Mouse (Mus musculus) midbrain, embryonic 11.5 days (tissue): ENCODE measurements around the gene Vegfa. TPM values are rescaled to one million over a fixed set of nuclear protein-coding genes. Genes with fewer than 3 reads are reported as not detected.

Source experiments
- ATAC-seq: fragments of 200-750 bp; cut with Nextera tagmentation; 2 replicates; pipeline ENCODE4 v1.8.0; 2017; ENCODE audit warnings: moderate TSS enrichment, moderate library complexity; ENCODE audit not compliant: low FRiP score
- DNase-seq: peaks from one replicate; pipeline ENCODE4 v3.0.0; 2015; ENCODE audit warnings: low spot score; ENCODE audit errors: missing footprints
- H3K27ac ChIP-seq: fragments of 300-500 bp; sonication (generic); 2 replicates; pipeline ENCODE4 v1.5.1; 2014; ENCODE audit warnings: low read depth, low read length
- H3K27me3 ChIP-seq: fragments of 300-500 bp; sonication (generic); 2 replicates; pipeline ENCODE4 v1.6.1; 2014; ENCODE audit warnings: mild to moderate bottlenecking, low read length, moderate library complexity, mixed read lengths; ENCODE audit not compliant: control insufficient read depth, insufficient read depth
- H3K36me3 ChIP-seq: fragments of 300-500 bp; sonication (generic); 2 replicates; pipeline ENCODE4 v1.6.1; 2014; ENCODE audit warnings: mild to moderate bottlenecking, low read length, moderate library complexity, mixed read lengths; ENCODE audit not compliant: control insufficient read depth, insufficient read depth
- H3K4me1 ChIP-seq: fragments of 300-500 bp; sonication (generic); 2 replicates; pipeline ENCODE4 v1.6.1; 2014; ENCODE audit warnings: low read length; ENCODE audit not compliant: control insufficient read depth, insufficient read depth
- H3K4me2 ChIP-seq: fragments of 300-500 bp; sonication (generic); 2 replicates; pipeline ENCODE4 v1.6.1; 2014; ENCODE audit warnings: mild to moderate bottlenecking, moderate library complexity
- H3K4me3 ChIP-seq: fragments of 300-500 bp; sonication (generic); 2 replicates; pipeline ENCODE4 v1.5.1; 2014; ENCODE audit warnings: low read depth, low read length
- H3K9ac ChIP-seq: fragments of 300-500 bp; sonication (generic); 2 replicates; pipeline ENCODE4 v1.6.1; 2014; ENCODE audit warnings: low read length
- H3K9me3 ChIP-seq: fragments of 300-500 bp; sonication (generic); 2 replicates; pipeline ENCODE4 v1.6.1; 2016; ENCODE audit warnings: low read length; ENCODE audit not compliant: control insufficient read depth
- WGBS: fragments of 180-500 bp; shearing (Covaris S2); extraction: QIAGEN DNeasy Blood & Tissue Kit; methylation state at CpG from one replicate; pipeline ENCODE4 v1.1.7; 2014; 5-methylcytosine and 5-hydroxymethylcytosine counted together
- polyA plus RNA-seq: library from polyadenylated mRNA; unstranded; fragments of >200 nt; fragmentation: Nextera tagmentation; extraction: Ambion mirVana; gene quantifications from 2 replicates; pipeline ENCODE4 v1.2.1, GENCODE M21; 2014

Gene Vegfa
- 2.2 and 2.9 TPM in 2 replicates for polyA plus RNA-seq

GRCm38 (mm10) chr17:46032257-46032991 is at the start of gene Vegfa:
Vegfa (minus strand) TSS chr17:46032369.
- Histone ChIP-seq H3K27me3 (no peaks in the 10 kb centered on the region), H3K27ac (peak within 1 kb of the TSS; percentile 64), H3K9me3 (no peaks in the 10 kb centered on the region), H3K36me3 (no peaks in the 10 kb centered on the region), H3K4me2 (peak within 1 kb of the TSS; percentile 87), H3K9ac (peak within 1 kb of the TSS; percentile 94), H3K4me3 (peak within 1 kb of the TSS; percentile 89), H3K4me1 (peaks cover 29% of the 10 kb centered on the region)
- DNase-seq (peak; percentile 99), ATAC-seq (peak; percentile 84)
- whole genome bisulfite sequencing: under 1% methylated on average over 40 of the region's 40 CpGs

GRCm38 (mm10) chr17:46081657-46082056 is 49.5 kb upstream of the Vegfa start:
- Histone ChIP-seq H3K4me2 (no peak overlapping the region), H3K36me3 (no peaks in the 10 kb centered on the region), H3K27ac (no peak overlapping the region), H3K27me3 (no peaks in the 10 kb centered on the region), H3K9ac (no peak overlapping the region), H3K9me3 (no peaks in the 10 kb centered on the region; the same call in 1 of the 2 replicates), H3K4me3 (no peak overlapping the region), H3K4me1 (no peaks in the 10 kb centered on the region)
- DNase-seq (no peak), ATAC-seq (no peak)
- WGBS: 68% methylated on average over 7 of the region's 7 CpGs

- no peak overlapping the region for H3K27ac ChIP-seq
- no peaks in the 10 kb centered on the region for H3K36me3 ChIP-seq
- WGBS: 46% methylated on average over 5 of the region's 5 CpGs
- no peak overlapping the region for H3K4me3 ChIP-seq
- H3K9me3 ChIP-seq: no peaks in the 10 kb centered on the region; the same call in 1 of the 2 replicates
- H3K27me3 ChIP-seq: no peaks in the 10 kb centered on the region
- ATAC-seq (no peak), DNase-seq (no peak)
- no peaks in the 10 kb centered on the region for H3K4me1 ChIP-seq
- H3K9ac ChIP-seq: no peak overlapping the region
- H3K4me2 ChIP-seq: no peak overlapping the region
Measured at GRCm38 (mm10) chr17:46081042-46081441, 48.9 kb upstream of the Vegfa start.

- H3K4me3 ChIP-seq: no peak overlapping the region
- H3K9ac ChIP-seq: no peak overlapping the region
- H3K4me1 ChIP-seq: no peaks in the 10 kb centered on the region
- no peaks in the 10 kb centered on the region for H3K27me3 ChIP-seq
- no peak overlapping the region for H3K4me2 ChIP-seq
- no peak for DNase-seq
- H3K9me3 ChIP-seq: no peaks in the 10 kb centered on the region; the same call in 1 of the 2 replicates
- ATAC-seq: no peak
- no peaks in the 10 kb centered on the region for H3K36me3 ChIP-seq
- WGBS: 64% methylated on average over 7 of the region's 7 CpGs
- H3K27ac ChIP-seq: no peak overlapping the region
Measured at GRCm38 (mm10) chr17:46080388-46080787, 48.2 kb upstream of the Vegfa start.

GRCm38 (mm10) chr17:46079037-46079436 is 46.9 kb upstream of the Vegfa start:
- no peak for ATAC-seq
- no peak overlapping the region for H3K27ac ChIP-seq
- no peak overlapping the region for H3K4me3 ChIP-seq
- H3K36me3 ChIP-seq: no peaks in the 10 kb centered on the region
- H3K9ac ChIP-seq: no peak overlapping the region
- 69% methylated on average over 2 of the region's 2 CpGs for WGBS
- no peak overlapping the region for H3K4me2 ChIP-seq
- DNase-seq: no peak
- no peaks in the 10 kb centered on the region for H3K4me1 ChIP-seq
- no peaks in the 10 kb centered on the region; the same call in 1 of the 2 replicates for H3K9me3 ChIP-seq
- no peaks in the 10 kb centered on the region for H3K27me3 ChIP-seq

GRCm38 (mm10) chr17:46077921-46078534 is 45.9 kb upstream of the Vegfa start:
- no peak overlapping the region for H3K9ac ChIP-seq
- no peak overlapping the region for H3K4me2 ChIP-seq
- H3K36me3 ChIP-seq: no peaks in the 10 kb centered on the region
- H3K27ac ChIP-seq: no peak overlapping the region
- WGBS: 93% methylated on average over 12 of the region's 12 CpGs
- no peaks in the 10 kb centered on the region; the same call in 1 of the 2 replicates for H3K9me3 ChIP-seq
- no peaks in the 10 kb centered on the region for H3K4me1 ChIP-seq
- ATAC-seq (no peak), DNase-seq (no peak)
- H3K4me3 ChIP-seq: no peak overlapping the region
- H3K27me3 ChIP-seq: no peaks in the 10 kb centered on the region

- no peak for DNase-seq
- Histone ChIP-seq H3K4me2 (no peak overlapping the region), H3K27me3 (no peaks in the 10 kb centered on the region), H3K4me1 (no peaks in the 10 kb centered on the region), H3K9me3 (no peaks in the 10 kb centered on the region; the same call in 1 of the 2 replicates), H3K4me3 (no peak overlapping the region), H3K27ac (no peak overlapping the region), H3K36me3 (no peaks in the 10 kb centered on the region), H3K9ac (no peak overlapping the region)
- no peak for ATAC-seq
- WGBS: 80% methylated on average over 1 of the region's 1 CpGs
Measured at GRCm38 (mm10) chr17:46076260-46076551, 44.0 kb upstream of the Vegfa start.

GRCm38 (mm10) chr17:46075551-46076259 is 43.5 kb upstream of the Vegfa start:
- Histone ChIP-seq H3K9ac (no peak overlapping the region), H3K27me3 (no peaks in the 10 kb centered on the region), H3K4me2 (no peak overlapping the region), H3K4me3 (no peak overlapping the region), H3K9me3 (no peaks in the 10 kb centered on the region; the same call in 1 of the 2 replicates), H3K36me3 (no peaks in the 10 kb centered on the region), H3K27ac (no peak overlapping the region), H3K4me1 (no peaks in the 10 kb centered on the region)
- DNase-seq (no peak), ATAC-seq (no peak)
- WGBS: 68% methylated on average over 5 of the region's 5 CpGs

GRCm38 (mm10) chr17:46075116-46075485 is 42.9 kb upstream of the Vegfa start:
- no peaks in the 10 kb centered on the region for H3K36me3 ChIP-seq
- DNase-seq (no peak), ATAC-seq (no peak)
- no peak overlapping the region for H3K4me2 ChIP-seq
- WGBS: 52% methylated on average over 3 of the region's 3 CpGs
- no peak overlapping the region for H3K4me3 ChIP-seq
- H3K4me1 ChIP-seq: no peaks in the 10 kb centered on the region
- H3K27ac ChIP-seq: no peak overlapping the region
- no peaks in the 10 kb centered on the region; the same call in 1 of the 2 replicates for H3K9me3 ChIP-seq
- H3K27me3 ChIP-seq: no peaks in the 10 kb centered on the region
- no peak overlapping the region for H3K9ac ChIP-seq
